ENCODE assay signal across 11 mouse cellular contexts in the genomic region with DNA sequence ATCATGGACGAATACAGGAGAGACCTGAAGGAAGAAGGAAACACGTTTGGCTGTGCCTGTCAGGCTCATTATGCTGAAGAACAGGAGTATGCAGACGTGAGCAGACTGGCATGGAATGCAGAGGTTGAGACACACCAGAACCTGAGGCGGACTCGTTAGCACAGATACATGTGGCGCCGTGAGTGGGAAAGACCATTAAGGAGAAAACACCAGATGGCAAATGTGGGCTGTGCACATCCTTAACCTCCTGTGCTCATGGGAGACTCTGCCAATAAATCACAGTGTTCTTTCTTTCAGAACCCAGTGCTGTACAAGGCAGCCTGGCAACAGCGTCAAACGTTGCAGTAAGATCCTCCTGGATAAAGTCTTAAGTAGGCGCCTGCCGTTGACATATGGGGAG. TPM values are rescaled to one million over a fixed set of nuclear protein-coding genes. Genes with fewer than 3 reads are reported as not detected.
DNase-seq lines count a peak whose midpoint lies in the region; ATAC-seq and TF ChIP-seq lines count a peak whose summit lies in the region.
"Had no signal": no experiment of that assay in that cellular context is flagged by ENCODE, and none has a peak within 500 bp of the region (broad histone marks: within the 10 kb centered on the region; RNA-seq: fewer than 3 reads in every experiment).

No protein-coding gene starts in this region.

- DNase-seq in intestine, embryonic 14.5 days (ENCODE audit: low spot score) = peak; percentile 48
- peak; percentile 35 for DNase-seq in embryo, embryonic 10 days (ENCODE audit: low spot score)
- peak; percentile 45 for DNase-seq in layer of hippocampus, adult 9-10 months (ENCODE audit: low spot score)
- no peak for DNase-seq in adrenal gland, adult (ENCODE audit: inconsistent age in 2 of 2, low spot score in 1 of 2)
- no peak for DNase-seq in kidney, adult 11 months
- DNase-seq in gastrocnemius, adult 2 months = no peak

- no peaks in the 10 kb centered on the region for H3K9me3 ChIP-seq in intestine, embryonic 14.5 days (ENCODE audit: control insufficient read depth, low read length)
- no peaks in the 10 kb centered on the region for H3K9me3 ChIP-seq in intestine, postnatal 0 days (ENCODE audit: control insufficient read depth)
- no peaks in the 10 kb centered on the region for H3K9me3 ChIP-seq in neural tube, embryonic 15.5 days (replicated peaks)

- H3K36me3 ChIP-seq in intestine, embryonic 14.5 days (ENCODE audit: control insufficient read depth, insufficient read depth, low read length) = no peaks in the 10 kb centered on the region
- no peaks in the 10 kb centered on the region for H3K36me3 ChIP-seq in intestine, postnatal 0 days (ENCODE audit: control insufficient read depth, insufficient read depth)
- no peaks in the 10 kb centered on the region for H3K36me3 ChIP-seq in neural tube, embryonic 15.5 days

- H3K4me3 ChIP-seq in intestine, embryonic 14.5 days (ENCODE audit: low read depth, low read length) = no peak overlapping the region
- no peak overlapping the region for H3K4me3 ChIP-seq in intestine, postnatal 0 days (ENCODE audit: low read depth, low read length)
- H3K4me3 ChIP-seq in neural tube, embryonic 15.5 days (replicated peaks) = no peak overlapping the region
- H3K4me3 ChIP-seq in gastrocnemius, adult 2 months = no peak overlapping the region

- H3K4me2 ChIP-seq in intestine, embryonic 14.5 days (ENCODE audit: low read length) = no peak overlapping the region
- H3K4me2 ChIP-seq in intestine, postnatal 0 days (replicated peaks; ENCODE audit: low read depth) = no peak overlapping the region
- H3K4me2 ChIP-seq in neural tube, embryonic 15.5 days = no peak overlapping the region

- TF ChIP-seq CTCF in intestine, postnatal 0 days (IDR thresholded peaks at IDR 0.05; ENCODE audit: low read depth) = no peak
- TF ChIP-seq CTCF in gastrocnemius, adult 2 months (IDR thresholded peaks at IDR 0.05) = no peak

- H3K4me1 ChIP-seq in intestine, embryonic 14.5 days (replicated peaks; ENCODE audit: control insufficient read depth, insufficient read depth, low read length) = no peaks in the 10 kb centered on the region
- H3K4me1 ChIP-seq in intestine, postnatal 0 days (replicated peaks; ENCODE audit: control insufficient read depth, insufficient read depth, low read length) = no peaks in the 10 kb centered on the region
- H3K4me1 ChIP-seq in neural tube, embryonic 15.5 days = 0 out of 2 replicates have a peak, but pooled peaks cover 4% of the 10 kb centered on the region

- H3K27me3 ChIP-seq in intestine, embryonic 14.5 days (replicated peaks; ENCODE audit: control insufficient read depth, insufficient read depth, low read length) = no peaks in the 10 kb centered on the region
- no peaks in the 10 kb centered on the region for H3K27me3 ChIP-seq in intestine, postnatal 0 days (replicated peaks; ENCODE audit: control insufficient read depth, insufficient read depth, low read length)
- no peaks in the 10 kb centered on the region for H3K27me3 ChIP-seq in neural tube, embryonic 15.5 days (replicated peaks)

- ATAC-seq in intestine, embryonic 14.5 days (replicated peaks; ENCODE audit: low FRiP score, low TSS enrichment, low read depth) = no peak
- ATAC-seq in intestine, postnatal 0 days = no peak
- peak; percentile 86 for ATAC-seq in neural tube, embryonic 15.5 days (ENCODE audit: low FRiP score)

- H3K9ac ChIP-seq in intestine, embryonic 14.5 days (ENCODE audit: low read length) = no peak overlapping the region
- H3K9ac ChIP-seq in intestine, postnatal 0 days (ENCODE audit: low read depth, low read length) = no peak overlapping the region
- no peak overlapping the region for H3K9ac ChIP-seq in neural tube, embryonic 15.5 days (replicated peaks)

- H3K27ac ChIP-seq in intestine, embryonic 14.5 days (ENCODE audit: low read depth) = no peak overlapping the region
- no peak overlapping the region for H3K27ac ChIP-seq in intestine, postnatal 0 days (ENCODE audit: low read depth, low read length)
- no peak overlapping the region for H3K27ac ChIP-seq in neural tube, embryonic 15.5 days (replicated peaks)
- H3K27ac ChIP-seq in gastrocnemius, adult 2 months = no peak overlapping the region

- intact Hi-C loops in gastrocnemius, adult 2 months (cut with DNase I) = no loop called here

- WGBS in intestine, embryonic 14.5 days = 31% methylated on average over 11 of the region's 11 CpGs
- WGBS in intestine, postnatal 0 days = 58% methylated on average over 11 of the region's 11 CpGs
- WGBS in neural tube, embryonic 15.5 days = 39% methylated on average over 11 of the region's 11 CpGs

RNA-seq across cellular contexts. Expression of gene Galntl5, which starts 20.7 kb away (rescaled TPM):
- not detected in 2 replicates for polyA plus RNA-seq in intestine, embryonic 14.5 days (2014; fragmentation: Nextera tagmentation; extraction: Ambion mirVana)
- polyA plus RNA-seq in intestine, postnatal 0 days (2015; fragmentation: Nextera tagmentation; extraction: Ambion mirVana) = not detected in 2 replicates
- polyA plus RNA-seq in neural tube, embryonic 15.5 days (2015; fragmentation: Nextera tagmentation; extraction: Ambion mirVana) = not detected in 2 replicates
- total RNA-seq in gastrocnemius, adult 2 months (2021) = not detected
- total RNA-seq: adrenal gland, adult 18-20 months; CH12.LX had no signal
- polyA plus RNA-seq: liver, embryonic 16.5 days had no signal

Comparison
In these comparisons a context has a peak if more than half of its experiments do, and no peak if none do; other contexts are left out.
1. DNase-seq: peak in intestine, embryonic 14.5 days (single experiment), embryo, embryonic 10 days (single experiment) and layer of hippocampus, adult 9-10 months (single experiment); none in adrenal gland, adult (0 of 2), kidney, adult 11 months (single experiment) and gastrocnemius, adult 2 months (single experiment).